Mouse (Mus musculus): ENCODE measurements at regions not wholly inside any gene's neighbourhood (a gene's known extent, or its start where the extent isn't known, plus 50 kb on each side); places are given as distances from the start of the nearest gene placed in this dataset.

- DNase-seq (ENCODE audit: low spot score): peak; percentile 23
Observed at GRCm38 (mm10) chr15:68014605-68015305, 1514.0 kb upstream of the Lrrc6 start.

DNA sequence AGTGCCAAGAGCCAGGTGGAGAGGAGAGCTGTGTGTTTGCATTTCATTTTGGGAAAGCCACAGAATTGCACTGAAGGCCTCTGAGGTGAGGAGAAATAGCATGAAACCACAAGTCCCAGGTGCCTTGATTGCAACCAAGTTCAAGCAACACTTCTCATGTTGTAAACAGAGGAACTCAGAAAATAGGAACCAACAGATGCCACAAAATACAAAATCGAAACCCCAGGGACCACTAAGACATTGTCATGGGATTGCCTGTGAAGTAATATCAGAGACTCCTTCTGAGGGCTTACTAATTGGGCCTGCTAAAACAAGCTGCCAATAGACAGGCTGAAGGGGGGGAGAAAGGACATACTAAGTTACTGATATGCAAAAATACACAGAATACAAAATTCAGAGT is 1510.5 kb upstream of the Lrrc6 start:
- no peak for DNase-seq (ENCODE audit: low spot score)

DNA sequence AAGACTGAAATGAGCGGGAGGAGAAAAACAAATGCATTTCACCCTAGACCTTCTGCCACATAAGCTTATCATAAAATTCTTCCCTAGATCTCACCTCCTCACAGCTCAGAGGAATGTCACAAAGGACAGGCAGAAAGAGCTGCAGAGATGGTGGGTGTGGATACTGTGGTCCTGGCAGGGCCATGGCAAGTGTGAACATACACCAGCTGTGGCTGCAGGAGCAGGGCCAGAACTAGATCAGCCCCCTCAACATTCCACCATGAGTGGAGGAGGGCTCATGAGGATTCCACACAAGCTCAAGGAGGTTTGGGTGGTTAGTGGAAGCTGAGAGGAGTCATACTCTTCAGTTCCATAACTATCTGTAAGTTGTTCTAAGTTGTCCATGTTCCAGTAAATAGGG is 1509.5 kb upstream of the Lrrc6 start:
- no peak for DNase-seq (ENCODE audit: low spot score)

DNA sequence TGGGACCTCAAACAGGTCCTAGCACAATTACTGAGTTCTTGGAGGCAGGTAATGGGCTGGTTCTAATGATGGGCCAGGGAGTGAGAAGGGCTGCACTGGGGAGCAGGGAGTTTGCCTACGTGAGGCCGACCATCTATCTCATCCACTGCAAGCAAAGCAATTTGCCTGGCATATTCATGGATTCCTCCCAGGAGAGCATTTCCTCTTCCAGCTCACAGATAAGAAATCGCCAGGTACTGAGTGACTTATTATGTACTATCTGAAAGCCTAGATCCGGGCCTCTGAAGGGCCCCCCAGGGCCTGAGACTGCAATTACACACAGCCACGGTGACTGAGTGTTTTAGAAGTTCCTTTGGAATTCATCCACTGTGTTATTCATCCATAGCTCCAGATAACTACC is 1504.1 kb upstream of the Lrrc6 start:
- no peak for DNase-seq (ENCODE audit: low spot score)

DNA sequence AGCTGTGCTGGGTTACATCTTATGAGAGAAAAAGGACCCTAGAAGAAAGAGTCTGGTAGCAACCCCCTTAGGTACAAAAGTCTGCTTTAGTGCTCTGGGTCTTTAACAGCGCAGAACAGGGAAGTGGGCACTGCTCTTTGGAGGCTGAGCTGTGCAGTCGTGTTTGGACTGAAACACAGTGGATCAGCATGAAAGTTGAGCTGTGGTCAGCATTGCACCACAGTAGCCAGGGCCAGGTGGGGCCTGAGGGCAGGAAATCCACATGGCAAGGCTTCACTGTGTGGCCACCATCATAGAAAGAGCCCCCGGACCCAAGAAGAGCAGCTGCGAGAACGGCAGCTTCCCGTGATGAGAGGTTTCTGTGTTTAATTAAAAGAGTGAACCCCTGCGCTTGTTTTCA is 1495.8 kb upstream of the Lrrc6 start:
- DNase-seq (ENCODE audit: low spot score): no peak

GRCm38 (mm10) chr15:67989428-67990272 is 1488.9 kb upstream of the Lrrc6 start:
- DNase-seq (ENCODE audit: low spot score): no peak

DNA sequence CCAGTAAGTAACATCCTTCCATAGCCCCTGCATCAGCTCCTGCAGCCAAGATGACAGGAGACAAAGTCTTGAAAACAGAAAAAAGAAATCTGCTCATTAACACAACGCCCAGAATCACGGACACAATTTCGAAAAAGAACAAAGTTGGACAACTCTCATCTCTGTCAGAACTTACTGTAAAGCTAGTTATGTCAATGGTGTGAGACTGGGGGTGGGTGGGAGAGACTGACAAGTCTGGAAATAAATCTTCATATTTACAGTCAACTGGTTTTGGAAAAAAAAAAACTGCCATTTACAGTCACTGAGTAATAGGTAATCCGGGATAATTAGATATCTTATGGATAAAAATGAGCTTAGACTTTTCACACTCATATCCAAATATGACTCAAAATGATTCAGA is 1487.2 kb upstream of the Lrrc6 start:
- no peak for DNase-seq (ENCODE audit: low spot score)

GRCm38 (mm10) chr15:67983253-67983652 is 1482.5 kb upstream of the Lrrc6 start:
- DNase-seq (ENCODE audit: low spot score): peak; percentile 13

- DNase-seq (ENCODE audit: low spot score): no peak
Observed at GRCm38 (mm10) chr15:67981876-67982275, 1481.2 kb upstream of the Lrrc6 start.

- DNase-seq (ENCODE audit: low spot score): peak; percentile 14
Observed at GRCm38 (mm10) chr15:67979451-67979850, 1478.7 kb upstream of the Lrrc6 start.

DNA sequence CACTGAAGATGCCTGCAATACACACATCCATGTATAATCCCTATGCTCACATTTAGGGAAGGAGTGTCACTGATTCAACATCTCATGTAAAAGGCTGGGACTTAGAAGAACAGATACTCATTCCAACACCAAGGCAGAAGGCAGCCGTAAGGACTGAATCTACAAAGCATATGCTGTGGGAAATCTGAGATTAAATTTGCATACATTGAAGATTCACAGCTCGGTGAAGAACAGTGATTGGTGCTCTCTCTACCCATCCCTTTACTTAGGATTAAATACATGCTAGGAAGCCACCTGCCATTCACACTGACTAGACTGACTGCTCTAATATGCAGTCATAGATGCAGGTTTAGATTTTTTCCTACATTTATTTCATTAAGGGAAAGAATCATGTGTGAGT is 1476.5 kb upstream of the Lrrc6 start:
- DNase-seq (ENCODE audit: low spot score): no peak

GRCm38 (mm10) chr15:67971998-67972397 is 1471.3 kb upstream of the Lrrc6 start:
- DNase-seq (ENCODE audit: low spot score): peak; percentile 50

DNA sequence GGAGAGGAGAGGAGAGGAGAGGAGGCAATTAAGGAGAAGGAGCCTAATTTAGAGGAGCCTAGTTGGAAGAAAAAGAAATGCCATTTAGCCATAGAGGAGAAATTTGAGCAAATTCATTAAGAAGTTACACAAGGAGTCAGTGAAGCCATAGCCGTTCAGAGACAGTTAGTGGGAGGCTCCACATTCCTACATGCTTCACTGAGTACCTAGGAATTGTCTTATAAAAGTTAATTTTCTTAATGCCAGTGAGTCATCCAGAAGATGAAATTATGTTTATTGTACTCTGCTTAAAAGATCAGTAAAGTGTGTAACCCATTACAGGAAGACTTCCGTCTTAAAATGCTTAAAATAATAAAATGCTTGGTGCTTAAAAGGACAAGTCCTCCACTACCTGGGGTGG is 1453.5 kb upstream of the Lrrc6 start:
- DNase-seq (ENCODE audit: low spot score): no peak

DNA sequence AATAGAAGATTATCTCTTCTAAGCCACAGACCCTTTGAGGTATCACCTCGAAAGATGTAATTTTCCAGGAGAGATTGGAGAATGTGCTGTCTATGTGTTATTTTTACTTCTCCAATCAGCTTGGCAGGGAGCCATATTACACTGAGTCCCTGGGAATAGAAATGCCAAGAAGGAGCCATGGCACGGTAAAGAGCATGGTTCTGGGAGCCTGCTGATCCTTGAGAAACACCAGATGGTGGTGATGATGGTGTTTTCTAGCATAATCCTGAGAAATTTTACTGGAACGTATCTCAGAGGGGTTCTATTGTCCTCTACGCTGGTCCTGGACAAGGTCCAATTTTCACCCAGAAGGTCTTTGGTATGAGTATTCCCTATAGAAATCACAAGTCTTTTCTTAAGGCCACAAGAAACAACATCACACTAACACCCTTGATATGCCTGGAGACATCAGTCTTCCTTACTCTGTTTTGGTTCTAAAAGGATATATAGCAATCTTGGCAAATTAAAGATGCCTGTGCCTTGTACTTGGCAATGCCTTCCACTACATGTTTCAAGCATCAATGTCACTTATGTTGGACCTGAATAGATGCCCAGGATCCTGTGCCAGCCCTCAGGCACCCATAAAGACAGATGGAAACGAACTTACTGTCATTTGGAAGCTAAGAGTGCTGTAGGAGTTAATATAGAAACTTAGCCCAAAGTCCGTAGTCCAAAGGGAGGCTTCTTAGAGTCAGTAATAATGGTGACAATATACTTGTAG is 1449.8 kb upstream of the Lrrc6 start:
- DNase-seq (ENCODE audit: low spot score): no peak

- no peak for DNase-seq (ENCODE audit: low spot score)
Observed at GRCm38 (mm10) chr15:67944330-67945082, 1443.8 kb upstream of the Lrrc6 start.

GRCm38 (mm10) chr15:67943046-67943445 is 1442.3 kb upstream of the Lrrc6 start:
- DNase-seq (ENCODE audit: low spot score): no peak

GRCm38 (mm10) chr15:67940510-67940909 is 1439.8 kb upstream of the Lrrc6 start:
- no peak for DNase-seq (ENCODE audit: low spot score)

GRCm38 (mm10) chr15:67924885-67925284 is 1424.2 kb upstream of the Lrrc6 start:
- no peak for DNase-seq (ENCODE audit: low spot score)

- DNase-seq (ENCODE audit: low spot score): no peak
Observed at GRCm38 (mm10) chr15:67907034-67907433, 1406.3 kb upstream of the Lrrc6 start.

DNA sequence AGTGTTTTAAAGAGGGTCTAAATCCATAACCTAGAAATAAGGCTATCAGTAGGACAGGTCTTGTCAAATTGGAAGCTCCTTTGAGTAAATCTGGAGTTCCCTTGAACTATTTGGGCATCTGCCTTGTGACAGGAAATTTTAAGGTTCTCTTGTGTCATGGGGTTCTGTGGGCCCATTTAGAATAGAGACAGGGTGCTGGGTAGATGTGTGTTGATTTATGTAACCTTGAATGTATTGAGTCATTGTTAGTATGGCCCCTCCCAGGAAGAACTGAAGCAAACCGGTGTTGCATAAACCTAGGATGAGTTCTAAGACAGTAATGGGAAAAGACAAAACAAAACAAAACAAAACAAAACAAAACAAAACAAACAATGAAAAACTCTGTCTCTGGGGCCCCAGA is 1404.6 kb upstream of the Lrrc6 start:
- no peak for DNase-seq (ENCODE audit: low spot score)

- DNase-seq (ENCODE audit: low spot score): no peak
Observed at GRCm38 (mm10) chr15:67904646-67905045, 1403.9 kb upstream of the Lrrc6 start.

- no peak for DNase-seq (ENCODE audit: low spot score)
Observed at GRCm38 (mm10) chr15:67902982-67903381, 1402.3 kb upstream of the Lrrc6 start.

Data from embryo, embryonic 10 days (tissue).